Mouse (Mus musculus): ENCODE measurements around the gene Midn. TPM values are rescaled to one million over a fixed set of nuclear protein-coding genes. Genes with fewer than 3 reads are reported as not detected.
A peak's percentile ranks its signal among the peaks of the same experiment; 100 is the strongest.

The Midn gene
- total and polyA plus RNA-seq, 2 experiments = 6.9 to 38.8 TPM

DNA sequence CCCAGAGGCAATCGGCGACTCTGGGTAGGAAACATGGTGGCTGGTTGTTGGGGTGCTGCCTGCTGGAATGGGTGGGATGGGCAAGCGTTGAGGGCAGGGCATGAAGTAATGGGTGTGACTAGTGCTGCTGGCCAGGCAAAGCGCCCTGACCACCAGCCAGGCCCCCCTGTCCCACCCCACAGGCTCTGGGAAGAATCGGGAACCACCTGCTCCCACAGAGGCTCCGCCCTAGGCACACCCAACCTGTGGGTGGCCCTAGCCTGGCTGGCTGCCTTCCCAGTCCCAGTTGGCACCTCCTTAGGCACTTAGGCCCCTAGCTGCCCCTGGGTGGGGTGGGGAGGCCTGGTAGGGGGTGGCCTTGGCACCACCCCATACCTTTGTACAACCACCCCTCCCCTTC is 2.2 kb upstream of the Midn start:
- DNase-seq (ENCODE audit: extremely low read depth, low read depth, low spot score) = no peak
- Histone ChIP-seq H3K27me3 (ENCODE audit: control insufficient read depth, insufficient read depth, low read length) (no peaks in the 10 kb centered on the region), H3K9ac (ENCODE audit: low read depth, low read length) (no peak overlapping the region), H3K4me3 (ENCODE audit: insufficient read depth, low read depth, low read length) (no peak overlapping the region), H3K79me2 (ENCODE audit: control insufficient read depth, insufficient read depth, low read length) (peaks cover 34% of the 10 kb centered on the region), H3K36me3 (ENCODE audit: control insufficient read depth, insufficient read depth, low read length) (peaks cover 3% of the 10 kb centered on the region; the same call in 1 of the 2 replicates), H3K4me1 (ENCODE audit: control insufficient read depth, insufficient read depth, low read length) (peaks cover 26% of the 10 kb centered on the region), H3K27ac (replicated peaks; ENCODE audit: insufficient read depth, low read depth, low read length) (no peak overlapping the region; the same call in 1 of the 2 replicates)
- no peak for TF ChIP-seq CTCF (IDR thresholded peaks at IDR 0.05; ENCODE audit: low read depth, low read length)
- no peak for TF ChIP-seq POLR2A (IDR thresholded peaks at IDR 0.05; ENCODE audit: extremely low read depth, insufficient read depth, low read length)
- 70% methylated on average over 6 of the region's 6 CpGs for WGBS

DNA sequence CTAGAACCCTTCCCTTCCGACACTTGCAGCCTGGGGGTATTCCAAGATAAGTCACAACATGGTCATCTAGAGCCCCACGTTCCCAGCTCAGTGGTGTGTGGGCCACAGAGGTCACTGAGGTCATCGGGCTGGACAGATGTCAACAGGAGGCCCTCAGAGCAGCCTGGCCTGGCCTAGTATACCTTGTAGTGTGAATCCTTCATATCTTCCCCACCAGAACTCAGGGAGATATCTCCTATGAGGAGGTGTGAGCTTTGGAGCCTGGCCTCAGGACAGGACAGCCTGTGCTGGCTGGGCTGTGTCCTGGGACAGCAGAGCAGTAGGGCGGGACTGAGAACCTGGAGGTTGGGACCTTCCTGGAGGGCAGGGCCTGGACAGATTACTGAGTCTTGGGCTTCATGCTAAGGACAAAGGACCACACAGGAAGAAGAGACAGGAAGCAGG is 1.5 kb upstream of the Midn start:
- H3K4me1 ChIP-seq (ENCODE audit: control insufficient read depth, insufficient read depth, low read length) = peaks cover 26% of the 10 kb centered on the region
- peak overlapping the region; percentile 94 for H3K27ac ChIP-seq (replicated peaks; ENCODE audit: insufficient read depth, low read depth, low read length)
- peaks cover 40% of the 10 kb centered on the region for H3K79me2 ChIP-seq (ENCODE audit: control insufficient read depth, insufficient read depth, low read length)
- H3K9ac ChIP-seq (ENCODE audit: low read depth, low read length) = peak overlapping the region; percentile 36
- H3K4me3 ChIP-seq (ENCODE audit: insufficient read depth, low read depth, low read length) = no peak overlapping the region
- peak; percentile 76 for DNase-seq (ENCODE audit: extremely low read depth, low read depth, low spot score)
- TF ChIP-seq CTCF (IDR thresholded peaks at IDR 0.05; ENCODE audit: low read depth, low read length) = no peak
- no peak for TF ChIP-seq POLR2A (IDR thresholded peaks at IDR 0.05; ENCODE audit: extremely low read depth, insufficient read depth, low read length)
- H3K27me3 ChIP-seq (ENCODE audit: control insufficient read depth, insufficient read depth, low read length) = no peaks in the 10 kb centered on the region
- peaks cover 3% of the 10 kb centered on the region; the same call in 1 of the 2 replicates for H3K36me3 ChIP-seq (ENCODE audit: control insufficient read depth, insufficient read depth, low read length)
- 21% methylated on average over 4 of the region's 4 CpGs for WGBS

DNA sequence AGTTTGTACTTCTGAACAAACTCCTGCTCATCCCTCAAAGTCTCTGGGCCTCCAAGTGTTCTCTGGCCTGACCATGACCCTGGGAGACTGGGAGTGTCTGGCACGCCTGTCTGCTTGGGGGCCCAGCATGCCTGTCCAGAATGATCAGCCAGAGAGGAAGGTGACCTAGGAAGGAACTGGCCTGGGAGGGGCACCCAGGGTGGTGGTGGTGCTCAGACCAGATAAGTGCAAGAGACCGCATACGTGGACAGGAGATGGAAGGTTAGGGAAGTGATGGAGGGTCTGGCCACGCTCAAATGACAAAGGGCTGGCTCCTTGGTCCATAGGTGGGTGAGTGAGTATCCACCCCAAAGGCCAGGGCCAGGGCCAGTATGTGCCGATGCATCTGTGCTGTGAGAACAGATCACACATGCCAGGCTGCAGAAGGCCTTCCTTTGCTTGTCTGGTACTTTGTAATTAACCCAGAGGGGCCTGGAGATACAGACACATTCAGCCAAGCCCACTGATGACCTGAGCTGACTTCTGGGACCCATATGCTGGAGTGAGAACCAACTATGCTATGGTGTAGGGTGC is 840 bp upstream of the Midn start:
- no peak for DNase-seq (ENCODE audit: extremely low read depth, low read depth, low spot score)

DNA sequence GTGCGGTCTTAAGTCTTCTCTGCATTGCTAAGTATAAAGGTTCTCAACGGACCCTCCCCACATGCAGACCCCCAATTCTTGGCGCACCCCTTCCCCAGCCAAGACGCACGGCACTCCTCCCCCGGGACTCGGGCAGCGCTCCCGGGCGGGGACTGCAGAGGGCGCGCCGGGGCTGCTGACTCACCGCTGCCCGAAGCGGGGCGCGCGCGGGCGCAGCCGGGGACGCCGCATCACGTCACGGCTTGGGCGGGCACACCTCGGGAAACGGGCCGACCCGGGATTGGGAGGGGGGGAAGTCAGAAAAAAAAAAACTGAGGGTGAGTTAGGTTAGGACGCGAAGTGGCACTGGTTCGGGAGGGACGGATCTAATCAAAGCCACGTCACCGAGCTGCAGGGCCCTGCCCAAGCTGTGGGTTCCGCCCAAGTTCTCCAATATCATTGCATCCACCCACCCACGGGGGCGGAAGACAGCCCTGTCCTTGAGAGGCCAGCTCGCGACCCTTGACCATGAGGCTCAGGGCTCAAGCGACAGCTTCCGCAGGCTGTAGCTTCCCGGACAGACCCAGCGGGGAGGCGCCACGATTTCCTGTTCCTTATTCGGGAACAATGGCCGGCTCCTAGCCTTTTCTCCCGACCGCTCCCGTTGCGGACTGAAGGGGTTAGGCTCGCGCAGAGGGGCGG is 678 bp downstream of the Midn start:
- Histone ChIP-seq H3K27me3 (ENCODE audit: control insufficient read depth, insufficient read depth, low read length) (no peaks in the 10 kb centered on the region), H3K36me3 (ENCODE audit: control insufficient read depth, insufficient read depth, low read length) (peaks cover 1% of the 10 kb centered on the region; the same call in 1 of the 2 replicates), H3K4me3 (ENCODE audit: insufficient read depth, low read depth, low read length) (peak overlapping the region; percentile 86), H3K27ac (replicated peaks; ENCODE audit: insufficient read depth, low read depth, low read length) (peak overlapping the region; percentile 94), H3K79me2 (ENCODE audit: control insufficient read depth, insufficient read depth, low read length) (peaks cover 34% of the 10 kb centered on the region), H3K9ac (ENCODE audit: low read depth, low read length) (peak overlapping the region; percentile 90), H3K4me1 (ENCODE audit: control insufficient read depth, insufficient read depth, low read length) (peaks cover 34% of the 10 kb centered on the region)
- DNase-seq (ENCODE audit: extremely low read depth, low read depth, low spot score) = peak; percentile 96
- under 1% methylated on average over 57 of the region's 57 CpGs for WGBS
- TF ChIP-seq CTCF (IDR thresholded peaks at IDR 0.05; ENCODE audit: low read depth, low read length) = peak; percentile 69
- 0 out of 2 replicates have a peak, but pooled peaks have one; percentile 41 for TF ChIP-seq POLR2A (IDR thresholded peaks at IDR 0.05; ENCODE audit: extremely low read depth, insufficient read depth, low read length)

More for the DNA sequence above, 840 bp upstream of the Midn start:
- H3K36me3 ChIP-seq (ENCODE audit: control insufficient read depth, insufficient read depth, low read length) = peaks cover 3% of the 10 kb centered on the region; the same call in 1 of the 2 replicates
- no peak for TF ChIP-seq POLR2A (IDR thresholded peaks at IDR 0.05; ENCODE audit: extremely low read depth, insufficient read depth, low read length)
- H3K27ac ChIP-seq (replicated peaks; ENCODE audit: insufficient read depth, low read depth, low read length) = peak overlapping the region; percentile 94
- 48% methylated on average over 5 of the region's 5 CpGs for WGBS
- H3K27me3 ChIP-seq (ENCODE audit: control insufficient read depth, insufficient read depth, low read length) = no peaks in the 10 kb centered on the region
- H3K9ac ChIP-seq (ENCODE audit: low read depth, low read length) = peak overlapping the region; percentile 90
- H3K4me1 ChIP-seq (ENCODE audit: control insufficient read depth, insufficient read depth, low read length) = peaks cover 27% of the 10 kb centered on the region
- H3K79me2 ChIP-seq (ENCODE audit: control insufficient read depth, insufficient read depth, low read length) = peaks cover 43% of the 10 kb centered on the region
- peak overlapping the region; percentile 86; the same call in 1 of the 2 replicates for H3K4me3 ChIP-seq (ENCODE audit: insufficient read depth, low read depth, low read length)

DNA sequence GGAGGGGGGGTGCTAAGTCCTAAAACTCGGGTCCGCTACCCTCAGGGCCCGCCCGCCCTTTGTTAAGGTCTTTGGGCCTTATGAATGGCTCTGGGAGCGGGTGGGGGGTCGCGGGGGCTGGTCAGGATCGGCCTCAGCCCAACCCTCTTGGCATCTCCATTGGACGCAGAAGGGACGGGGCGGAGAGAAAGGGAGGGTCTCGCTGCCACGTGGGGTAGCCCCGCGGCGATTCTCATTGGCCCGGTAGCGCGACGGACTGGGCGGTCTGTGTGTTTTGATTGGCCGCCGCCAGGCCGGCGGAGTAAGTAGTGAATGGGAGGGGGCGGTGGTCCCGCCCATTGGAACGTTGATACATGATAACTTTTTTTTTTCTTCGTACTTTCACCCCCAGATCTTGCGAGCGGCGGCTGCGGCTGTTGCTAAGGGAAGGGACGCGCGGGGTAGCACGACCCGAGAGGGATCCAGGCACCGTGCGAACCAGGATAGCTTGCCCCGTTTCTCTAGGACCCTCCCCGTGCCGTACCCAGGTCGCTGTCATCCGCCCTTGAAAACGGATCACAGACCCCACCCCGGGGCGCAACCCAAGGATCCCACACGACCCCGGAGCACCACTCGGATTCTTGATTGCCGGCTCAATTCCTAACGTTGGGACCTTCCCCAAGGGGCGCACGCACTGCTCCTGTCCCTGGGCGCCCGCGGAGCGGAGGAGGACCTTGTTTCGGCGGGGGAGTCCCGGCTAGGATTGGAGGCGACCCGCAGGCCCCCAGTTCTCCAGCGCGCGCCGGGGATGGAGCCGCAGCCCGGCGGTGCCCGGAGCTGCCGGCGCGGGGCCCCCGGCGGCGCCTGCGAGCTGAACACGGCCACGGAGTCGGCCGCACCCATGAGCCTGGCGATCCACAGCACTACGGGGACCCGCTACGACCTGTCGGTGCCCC is 1.5 kb downstream of the Midn start:
- Histone ChIP-seq H3K79me2 (ENCODE audit: control insufficient read depth, insufficient read depth, low read length) (peaks cover 34% of the 10 kb centered on the region), H3K4me1 (ENCODE audit: control insufficient read depth, insufficient read depth, low read length) (peaks cover 40% of the 10 kb centered on the region), H3K27ac (replicated peaks; ENCODE audit: insufficient read depth, low read depth, low read length) (peak overlapping the region; percentile 94), H3K9ac (ENCODE audit: low read depth, low read length) (peak overlapping the region; percentile 90), H3K36me3 (ENCODE audit: control insufficient read depth, insufficient read depth, low read length) (peaks cover 7% of the 10 kb centered on the region), H3K4me3 (ENCODE audit: insufficient read depth, low read depth, low read length) (peak overlapping the region; percentile 86), H3K27me3 (ENCODE audit: control insufficient read depth, insufficient read depth, low read length) (no peaks in the 10 kb centered on the region)
- whole genome bisulfite sequencing = under 1% methylated on average over 88 of the region's 88 CpGs
- TF ChIP-seq POLR2A (IDR thresholded peaks at IDR 0.05; ENCODE audit: extremely low read depth, insufficient read depth, low read length) = peak; percentile 91
- no peak for TF ChIP-seq CTCF (IDR thresholded peaks at IDR 0.05; ENCODE audit: low read depth, low read length)
- peak; percentile 89 for DNase-seq (ENCODE audit: extremely low read depth, low read depth, low spot score)

All from liver, adult 2 months (tissue).